12 mouse cellular contexts compared by ENCODE assay signal in the genomic region with DNA sequence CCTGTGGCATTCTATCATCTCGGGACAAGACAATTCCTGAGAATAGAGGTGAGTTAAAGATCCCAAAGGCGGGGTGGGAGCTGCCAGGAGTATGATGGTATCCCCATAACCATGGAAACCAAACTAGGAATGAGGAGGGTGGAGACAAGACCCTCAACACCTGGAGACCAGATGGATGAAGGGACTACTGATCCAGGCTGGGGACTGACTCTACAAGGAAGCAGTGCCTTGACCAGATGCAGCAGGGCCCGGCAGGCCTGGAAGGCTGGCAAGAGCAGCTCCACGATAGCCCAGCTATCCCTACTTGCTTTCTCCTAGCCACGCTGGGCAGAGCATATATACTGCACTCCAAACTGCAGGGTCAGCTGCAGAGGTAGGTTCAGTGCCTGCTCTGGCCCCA. TPM values are rescaled to one million over a fixed set of nuclear protein-coding genes. Genes with fewer than 3 reads are reported as not detected.
A peak's percentile ranks its signal among the peaks of the same experiment; 100 is the strongest.
DNase-seq lines count a peak whose midpoint lies in the region; ATAC-seq and TF ChIP-seq lines count a peak whose summit lies in the region.
"Had no signal": no experiment of that assay in that cellular context is flagged by ENCODE, and none has a peak within 500 bp of the region (broad histone marks: within the 10 kb centered on the region; RNA-seq: fewer than 3 reads in every experiment).

No protein-coding gene starts in this region.

- H3K27ac ChIP-seq in heart, embryonic 12.5 days (ENCODE audit: poor library complexity, severe bottlenecking): peak overlapping the region; percentile 23; the same call in 1 of the 2 replicates
- H3K27ac ChIP-seq in midbrain, embryonic 10.5 days (replicated peaks): peak overlapping the region; percentile 63
- no peak overlapping the region for H3K27ac ChIP-seq in midbrain, embryonic 14.5 days (replicated peaks; ENCODE audit: low read depth, low read length)
- peak overlapping the region; percentile 71; the same call in 1 of the 2 replicates for H3K27ac ChIP-seq in heart, postnatal 0 days (ENCODE audit: low read depth)
- peak overlapping the region; percentile 69; the same call in 1 of the 2 replicates for H3K27ac ChIP-seq in stomach, embryonic 15.5 days

- H3K9me3 ChIP-seq in heart, embryonic 12.5 days (replicated peaks): no peaks in the 10 kb centered on the region
- H3K9me3 ChIP-seq in midbrain, embryonic 10.5 days (replicated peaks): no peaks in the 10 kb centered on the region
- no peaks in the 10 kb centered on the region for H3K9me3 ChIP-seq in midbrain, embryonic 14.5 days (ENCODE audit: control insufficient read depth, low read length)
- no peaks in the 10 kb centered on the region for H3K9me3 ChIP-seq in heart, postnatal 0 days (replicated peaks; ENCODE audit: control insufficient read depth, low read length)
- H3K9me3 ChIP-seq in stomach, embryonic 15.5 days: no peaks in the 10 kb centered on the region

- no peak for TF ChIP-seq CTCF in heart, postnatal 0 days (IDR thresholded peaks at IDR 0.05; ENCODE audit: low read depth)

- H3K36me3 ChIP-seq in heart, embryonic 12.5 days: no peaks in the 10 kb centered on the region
- no peaks in the 10 kb centered on the region for H3K36me3 ChIP-seq in midbrain, embryonic 10.5 days
- no peaks in the 10 kb centered on the region for H3K36me3 ChIP-seq in midbrain, embryonic 14.5 days (ENCODE audit: control insufficient read depth, insufficient read depth, low read length)
- no peaks in the 10 kb centered on the region for H3K36me3 ChIP-seq in heart, postnatal 0 days (replicated peaks; ENCODE audit: control insufficient read depth, insufficient read depth, low read length)
- no peaks in the 10 kb centered on the region for H3K36me3 ChIP-seq in stomach, embryonic 15.5 days

- no peak overlapping the region for H3K4me2 ChIP-seq in heart, embryonic 12.5 days
- no peak overlapping the region for H3K4me2 ChIP-seq in midbrain, embryonic 14.5 days (ENCODE audit: low read length)
- H3K4me2 ChIP-seq in heart, postnatal 0 days (ENCODE audit: low read depth, low read length): peak overlapping the region; percentile 51
- H3K4me2 ChIP-seq in stomach, embryonic 15.5 days: peak overlapping the region; percentile 29; the same call in 1 of the 2 replicates

- H3K4me1 ChIP-seq in heart, embryonic 12.5 days (replicated peaks): peaks cover 37% of the 10 kb centered on the region
- peaks cover 36% of the 10 kb centered on the region for H3K4me1 ChIP-seq in midbrain, embryonic 10.5 days
- H3K4me1 ChIP-seq in midbrain, embryonic 14.5 days (ENCODE audit: control insufficient read depth, insufficient read depth, low read length): 0 out of 2 replicates have a peak, but pooled peaks cover 2% of the 10 kb centered on the region
- peaks cover 28% of the 10 kb centered on the region for H3K4me1 ChIP-seq in heart, postnatal 0 days (ENCODE audit: control insufficient read depth, insufficient read depth)
- peaks cover 46% of the 10 kb centered on the region for H3K4me1 ChIP-seq in stomach, embryonic 15.5 days

- intact Hi-C loops in left cerebral cortex, postnatal 10 days (cut with DNase I): no loop called here

- H3K4me3 ChIP-seq in heart, embryonic 12.5 days: no peak overlapping the region
- H3K4me3 ChIP-seq in midbrain, embryonic 10.5 days: no peak overlapping the region
- no peak overlapping the region for H3K4me3 ChIP-seq in midbrain, embryonic 14.5 days (replicated peaks; ENCODE audit: low read depth, low read length)
- peak overlapping the region; percentile 8; the same call in 1 of the 2 replicates for H3K4me3 ChIP-seq in heart, postnatal 0 days (ENCODE audit: low read depth, low read length)
- H3K4me3 ChIP-seq in stomach, embryonic 15.5 days (replicated peaks): no peak overlapping the region

- peak overlapping the region; percentile 32 for H3K9ac ChIP-seq in heart, embryonic 12.5 days
- no peak overlapping the region for H3K9ac ChIP-seq in midbrain, embryonic 14.5 days (replicated peaks; ENCODE audit: low read length)
- H3K9ac ChIP-seq in heart, postnatal 0 days (replicated peaks; ENCODE audit: low read depth, low read length): no peak overlapping the region
- no peak overlapping the region for H3K9ac ChIP-seq in stomach, embryonic 15.5 days
- H3K9ac ChIP-seq: forebrain, postnatal 0 days had no signal

- H3K27me3 ChIP-seq in heart, embryonic 12.5 days (replicated peaks): no peaks in the 10 kb centered on the region
- H3K27me3 ChIP-seq in midbrain, embryonic 10.5 days (ENCODE audit: low read depth, poor library complexity, severe bottlenecking): no peaks in the 10 kb centered on the region
- H3K27me3 ChIP-seq in midbrain, embryonic 14.5 days (ENCODE audit: control insufficient read depth, insufficient read depth, low read length): no peaks in the 10 kb centered on the region
- H3K27me3 ChIP-seq in heart, postnatal 0 days (ENCODE audit: control insufficient read depth, insufficient read depth, low read length): no peaks in the 10 kb centered on the region
- H3K27me3 ChIP-seq in stomach, embryonic 15.5 days (replicated peaks): no peaks in the 10 kb centered on the region
- H3K27me3 ChIP-seq: Patski had no signal

- no peak for TF ChIP-seq EP300 in heart, postnatal 0 days (IDR thresholded peaks at IDR 0.05; ENCODE audit: low read depth)

- ATAC-seq in heart, embryonic 12.5 days (ENCODE audit: insufficient number of reproducible peaks, low FRiP score): no peak
- no peak for ATAC-seq in midbrain, embryonic 14.5 days (ENCODE audit: low FRiP score, low TSS enrichment)
- ATAC-seq in heart, postnatal 0 days (ENCODE audit: insufficient read depth, low read depth): no peak
- no peak for ATAC-seq in stomach, embryonic 15.5 days (ENCODE audit: insufficient read depth, low FRiP score, low read depth)
- ATAC-seq: CD4-positive, CD25-positive, alpha-beta regulatory T cell, adult 4 months had no signal

- WGBS in heart, embryonic 12.5 days: 77% methylated on average over 5 of the region's 5 CpGs
- WGBS in midbrain, embryonic 10.5 days: 86% methylated on average over 5 of the region's 5 CpGs
- WGBS in midbrain, embryonic 14.5 days: 89% methylated on average over 5 of the region's 5 CpGs
- WGBS in heart, postnatal 0 days: 78% methylated on average over 5 of the region's 5 CpGs
- WGBS in stomach, embryonic 15.5 days: 73% methylated on average over 5 of the region's 5 CpGs

- no peak for DNase-seq in heart, adult 8-10 months (ENCODE audit: low spot score)
- DNase-seq in midbrain, embryonic 10.5 days (ENCODE audit: low spot score): no peak
- DNase-seq in midbrain, embryonic 14.5 days: no peak
- no peak for DNase-seq in heart, postnatal 0 days (ENCODE audit: low spot score)
- DNase-seq in T-cell, adult 2 months (ENCODE audit: low spot score): no peak
- DNase-seq in left cerebral cortex, postnatal 10 days (ENCODE audit: extremely low spot score in 1 of 2, low spot score in 2 of 2): no peak
- DNase-seq: adrenal gland, postnatal 10 days; forebrain, postnatal 0 days had no signal

RNA-seq across cellular contexts. Expression of gene Notch1, which starts 0.5 kb away (rescaled TPM):
- polyA plus RNA-seq in heart, embryonic 12.5 days (2016; fragmentation: Nextera tagmentation; extraction: Ambion mirVana): 20.4 TPM in 2 replicates
- 10 to 100 TPM; 22.2 to 36.5 (median 29.1) TPM for total RNA-seq in heart, adult 8-10 months (2022)
- 30.1 and 38.3 TPM in 2 replicates for polyA plus RNA-seq in midbrain, embryonic 10.5 days (2016; fragmentation: Nextera tagmentation; extraction: Ambion mirVana)
- 22.0 and 33.9 TPM in 2 replicates for polyA plus RNA-seq in midbrain, embryonic 14.5 days (2014; fragmentation: Nextera tagmentation; extraction: Ambion mirVana)
- 54.0 and 63.3 TPM in 2 replicates for total RNA-seq in heart, postnatal 0 days (2014; rRNA removed; ENCODE audit: low replicate concordance)
- 4.9 and 5.7 TPM in 2 replicates for polyA plus RNA-seq in heart, postnatal 0 days (2015; fragmentation: Nextera tagmentation; extraction: Ambion mirVana)
- 16.1 and 17.9 TPM in 2 replicates for polyA plus RNA-seq in stomach, embryonic 15.5 days (2015; fragmentation: Nextera tagmentation; extraction: Ambion mirVana)
- 10 to 100 TPM; 26.4 to 30.5 TPM for total RNA-seq in left cerebral cortex, postnatal 10 days (2021)

Comparison
In these comparisons a context has a peak if more than half of its experiments do, and no peak if none do; other contexts are left out.
1. H3K4me2 ChIP-seq: peak in heart, postnatal 0 days (single experiment) and stomach, embryonic 15.5 days (single experiment); none in heart, embryonic 12.5 days (single experiment) and midbrain, embryonic 14.5 days (single experiment).